Mouse (Mus musculus): ENCODE results near the gene Myo9a.

DNA sequence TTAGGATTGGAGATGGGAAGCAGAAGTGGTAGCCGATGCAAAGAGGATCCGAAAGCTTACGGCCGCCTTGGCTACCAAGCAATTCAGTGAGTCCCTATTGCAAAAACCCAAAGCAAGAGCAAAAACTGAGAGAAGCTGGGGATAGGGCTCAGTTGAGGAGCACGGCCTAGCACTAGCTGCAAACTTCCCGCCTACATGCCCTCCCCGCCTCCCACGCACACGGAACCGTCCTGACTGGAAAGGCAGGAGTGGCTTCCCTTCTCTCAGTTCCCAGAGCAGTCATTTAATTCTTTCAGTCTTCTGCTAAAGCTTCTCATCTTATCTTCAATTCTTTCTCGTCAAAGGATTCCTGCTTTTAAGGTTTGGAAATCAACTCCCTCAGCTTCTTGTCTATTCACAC, 1.7 kb upstream of the Myo9a start:
- TF ChIP-seq CTCF (IDR thresholded peaks at IDR 0.05; ENCODE audit: low read depth, low read length) = no peak
- no peak for TF ChIP-seq EP300 (IDR thresholded peaks at IDR 0.05; ENCODE audit: insufficient read depth, low read depth, low read length)
- TF ChIP-seq POLR2A (IDR thresholded peaks at IDR 0.05; ENCODE audit: insufficient read depth, low read length) = no peak
